Mouse (Mus musculus) right cerebral cortex, postnatal 14 days (tissue): ENCODE results near the gene Lars2.
"Not testable (repeated sequence)": the region's sequence is repeated elsewhere in the genome, so short reads cannot be mapped to it uniquely, and the experiment has no call there.

Source experiments
- DNase-seq: peaks from one replicate; pipeline ENCODE4 v3.0.0; 2022

Lars2 gene

GRCm38 (mm10) chr9:123394856-123395255 is 28.1 kb downstream of the Lars2 start:
- no peak for DNase-seq

- peak; percentile 32 for DNase-seq
Observed at GRCm38 (mm10) chr9:123397701-123398100, 31.0 kb downstream of the Lars2 start.

- DNase-seq: no peak
Observed at GRCm38 (mm10) chr9:123402215-123402614, 35.5 kb downstream of the Lars2 start.

GRCm38 (mm10) chr9:123403031-123403430 is 36.3 kb downstream of the Lars2 start:
- no peak for DNase-seq

- DNase-seq: no peak
Observed at GRCm38 (mm10) chr9:123405231-123405630, 38.5 kb downstream of the Lars2 start.

- DNase-seq: no peak
Observed at GRCm38 (mm10) chr9:123408771-123409170, 42.0 kb downstream of the Lars2 start.

GRCm38 (mm10) chr9:123429863-123430262 is 63.1 kb downstream of the Lars2 start:
- no peak for DNase-seq

- no peak for DNase-seq
Observed at GRCm38 (mm10) chr9:123430973-123431372, 64.2 kb downstream of the Lars2 start.

GRCm38 (mm10) chr9:123438223-123438622 is 71.5 kb downstream of the Lars2 start:
- peak; percentile 40 for DNase-seq

- DNase-seq: no peak
Observed at GRCm38 (mm10) chr9:123440230-123441058, 73.7 kb downstream of the Lars2 start.

GRCm38 (mm10) chr9:123447101-123447500 is 80.4 kb downstream of the Lars2 start:
- DNase-seq: not testable (repeated sequence)

GRCm38 (mm10) chr9:123448594-123448993 is 81.9 kb downstream of the Lars2 start:
- no peak for DNase-seq

GRCm38 (mm10) chr9:123450174-123450573 is 83.4 kb downstream of the Lars2 start:
- DNase-seq: peak; percentile 39

- no peak for DNase-seq
Observed at GRCm38 (mm10) chr9:123451772-123452171, 85.0 kb downstream of the Lars2 start.

- DNase-seq: no peak
Observed at GRCm38 (mm10) chr9:123456634-123457602, 90.2 kb downstream of the Lars2 start.

- DNase-seq: no peak
Observed at GRCm38 (mm10) chr9:123457603-123458002, 90.9 kb downstream of the Lars2 start.

GRCm38 (mm10) chr9:123467141-123467620 is 100.5 kb downstream of the Lars2 start:
- no peak for DNase-seq

GRCm38 (mm10) chr9:123468406-123469085 is 101.8 kb downstream of the Lars2 start:
- DNase-seq: no peak

- DNase-seq: no peak
Observed at GRCm38 (mm10) chr9:123469087-123469486, 102.4 kb downstream of the Lars2 start.

- no peak for DNase-seq
Observed at GRCm38 (mm10) chr9:123473377-123473776, 106.7 kb downstream of the Lars2 start.

- DNase-seq: no peak
Observed at GRCm38 (mm10) chr9:123475569-123475968, 108.8 kb downstream of the Lars2 start.

GRCm38 (mm10) chr9:123478031-123478585 is 111.4 kb downstream of the Lars2 start:
- DNase-seq: peak; percentile 50
